Mouse (Mus musculus) Patski (cell line): ENCODE measurements at regions not wholly inside any gene's neighbourhood (a gene's known extent, or its start where the extent isn't known, plus 50 kb on each side); places are given as distances from the start of the nearest gene placed in this dataset.
"Not testable (repeated sequence)": the region's sequence is repeated elsewhere in the genome, so short reads cannot be mapped to it uniquely, and the experiment has no call there.

Experiments used
- ATAC-seq: fragments of 100-300 bp; one replicate; pipeline ENCODE4 v1.8.0; 2021
- CTCF ChIA-PET: fragments of 350-600 bp; sonication (Branson Sonifier 250); formaldehyde crosslinking; loops from one replicate; lab custom pipeline; 2022; ENCODE audit warnings: inconsistent platforms; lab: Charles Lee
- POLR2A ChIA-PET: fragments of 350-600 bp; sonication (Branson Sonifier 250); formaldehyde crosslinking; loops from one replicate; lab custom pipeline; 2022; ENCODE audit warnings: antibody characterized with exemption, inconsistent platforms; lab: Charles Lee
- DNase-seq: peaks from one replicate; pipeline ENCODE4 v3.0.0-alpha.2; 2011; ENCODE audit warnings: low read depth, low spot score
- H3K27me3 ChIP-seq: fragments of 371-371 bp; one replicate; pipeline ENCODE4 v1.5.1; 2021
- CTCF ChIP-seq: fragments of 100-300 bp; IDR thresholded peaks from one replicate; pipeline ENCODE4 v1.5.1; 2021
- in situ Hi-C: fragments of 300-500 bp; cut with MboI; formaldehyde crosslinking; loops from 3 replicates; pipeline ENCODE4 v1.11.1; 2018; ENCODE audit warnings: low pct_unique_long_range_greater_than_20kb, mixed read lengths

DNA sequence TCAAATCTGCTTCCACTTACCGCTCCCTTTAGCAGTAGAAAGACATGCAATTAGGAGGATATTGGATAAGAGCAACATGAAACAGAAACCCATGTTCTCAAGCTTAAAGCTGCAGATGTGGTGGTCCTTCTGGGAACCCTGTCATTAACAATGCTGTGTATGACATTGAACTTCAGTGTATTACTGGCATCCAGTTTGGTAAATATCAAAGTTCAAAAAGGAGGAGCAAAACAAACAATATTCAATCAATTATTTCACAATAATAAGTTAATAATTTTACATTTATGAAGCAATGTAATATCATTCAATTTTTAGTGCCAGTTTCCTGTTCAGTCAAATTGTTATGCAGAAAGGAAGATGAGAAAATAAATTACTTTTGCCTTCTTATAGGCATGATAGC, 160.3 kb upstream of the Cfhr2 start:
- ChIA-PET POLR2A (no interaction called here), CTCF (no interaction called here)
- DNase-seq = no peak
- H3K27me3 ChIP-seq = no peaks in the 10 kb centered on the region
- TF ChIP-seq CTCF = no peak
- in situ Hi-C loops = no loop called here
- ATAC-seq = no peak

DNA sequence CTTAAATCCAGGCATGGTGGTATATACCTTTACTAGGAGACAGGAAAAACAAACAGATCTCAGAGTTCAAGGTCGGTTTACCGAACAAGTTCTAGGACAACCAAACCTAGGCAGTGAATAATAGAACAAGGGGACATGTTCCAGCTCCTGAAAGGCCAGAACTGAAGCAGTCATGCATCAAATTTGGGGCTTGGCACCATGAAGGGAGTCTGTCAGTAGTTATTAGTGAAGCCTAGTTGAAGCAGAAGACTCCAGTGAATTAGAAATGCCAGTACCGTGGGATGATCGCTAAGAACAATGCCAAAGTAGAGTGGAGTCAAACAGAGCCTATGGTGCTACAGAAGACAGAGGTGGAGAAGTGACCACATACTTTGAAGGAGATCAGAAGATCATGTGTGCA, 127.5 kb upstream of the Cfhr2 start:
- POLR2A ChIA-PET = no interaction called here
- CTCF ChIA-PET = no interaction called here
- ATAC-seq (no peak), DNase-seq (no peak)
- H3K27me3 ChIP-seq = no peaks in the 10 kb centered on the region
- TF ChIP-seq CTCF = no peak
- in situ Hi-C loops = loop anchor here (10.0 kb wide), 1 partner anchor 111 kb away; no protein-coding TSS in a partner anchor

DNA sequence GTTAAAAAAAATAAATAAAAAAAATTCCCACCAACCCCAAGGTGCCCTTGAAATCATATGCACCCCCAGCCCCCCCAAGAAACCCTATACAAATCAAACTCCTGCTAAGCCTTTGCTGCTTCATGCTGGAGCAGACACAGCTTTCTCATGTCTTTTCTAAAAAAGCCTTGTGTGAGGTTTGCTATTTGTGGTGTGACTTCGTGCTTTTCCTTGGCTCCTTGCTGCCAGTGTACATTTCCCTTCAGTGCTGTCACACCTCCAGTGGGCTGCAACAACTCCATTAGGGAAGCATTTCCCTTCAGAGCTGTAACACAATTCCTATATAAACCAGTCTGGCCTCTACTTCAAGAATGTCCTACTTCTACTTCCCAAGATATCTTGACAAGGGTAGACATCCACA, 93.3 kb upstream of the Cfhr2 start:
- ChIA-PET CTCF (no interaction called here), POLR2A (no interaction called here)
- DNase-seq (no peak), ATAC-seq (no peak)
- H3K27me3 ChIP-seq = no peaks in the 10 kb centered on the region
- TF ChIP-seq CTCF = no peak
- in situ Hi-C loops = no loop called here

DNA sequence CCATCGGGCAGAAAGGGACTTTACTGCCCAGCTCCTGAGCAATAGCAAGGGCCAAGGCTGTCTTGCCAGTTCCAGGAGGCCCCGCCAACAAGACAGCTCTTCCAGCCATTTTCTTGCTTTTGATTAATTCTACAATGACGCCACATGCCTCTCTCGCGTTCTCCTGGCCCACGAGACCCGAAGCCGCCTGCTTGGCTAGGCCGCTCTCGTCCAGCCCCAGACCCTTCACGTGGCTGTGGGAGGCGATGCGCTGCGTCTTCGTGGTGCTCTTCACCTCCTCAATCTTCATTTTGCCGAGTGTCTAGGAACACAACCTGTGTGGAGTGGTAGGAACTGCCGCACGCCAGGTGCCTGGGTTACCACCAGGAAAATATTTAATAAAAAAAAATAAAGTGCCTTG, 70.8 kb upstream of the Cfhr2 start:
- ATAC-seq, POLR2A ChIA-PET, CTCF ChIA-PET, in situ Hi-C loops, DNase-seq, H3K27me3 ChIP-seq: not testable (repeated sequence)
